Mouse (Mus musculus) kidney, adult 2 months (tissue): ENCODE results near the gene Phf14. TPM values are rescaled to one million over a fixed set of nuclear protein-coding genes. Genes with fewer than 3 reads are reported as not detected.
A peak's percentile ranks its signal among the peaks of the same experiment; 100 is the strongest.

ENCODE experiments used
- DNase-seq: peaks from one replicate; pipeline ENCODE4 v3.0.0; 2021
- H3K27ac ChIP-seq: fragments of 200-500 bp; 2 replicates; pipeline ENCODE4 v1.5.1; 2012; ENCODE audit warnings: low read depth, low read length, control low read depth, inconsistent platforms; ENCODE audit not compliant: insufficient read depth
- H3K27me3 ChIP-seq: fragments of 200-500 bp; replicated peaks from 2 replicates; pipeline ENCODE4 v1.6.1; 2012; ENCODE audit warnings: mild to moderate bottlenecking, moderate library complexity, low read length, inconsistent platforms; ENCODE audit not compliant: control insufficient read depth, insufficient read depth
- H3K36me3 ChIP-seq: fragments of 200-500 bp; 2 replicates; pipeline ENCODE4 v1.6.1; 2012; ENCODE audit warnings: mild to moderate bottlenecking, moderate library complexity, low read length, inconsistent platforms; ENCODE audit not compliant: control insufficient read depth, insufficient read depth
- H3K4me1 ChIP-seq: fragments of 200-500 bp; 2 replicates; pipeline ENCODE4 v1.6.1; 2011; ENCODE audit warnings: low read length; ENCODE audit not compliant: control insufficient read depth, insufficient read depth
- H3K4me3 ChIP-seq: fragments of 200-500 bp; 2 replicates; pipeline ENCODE4 v1.5.1; 2011; ENCODE audit warnings: mild to moderate bottlenecking, low read depth, low read length, control low read depth; ENCODE audit not compliant: insufficient read depth
- CTCF ChIP-seq: fragments of 200-500 bp; conservative IDR thresholded peaks from 2 replicates; pipeline ENCODE4 v1.5.1; 2011; ENCODE audit warnings: low read depth, mild to moderate bottlenecking, control low read depth, low read length, moderate library complexity, mixed read lengths; ENCODE audit not compliant: insufficient read depth, insufficient read length
- POLR2A ChIP-seq: fragments of 200-500 bp; IDR thresholded peaks from one replicate; pipeline ENCODE4 v1.6.1; 2011; ENCODE audit warnings: low read depth, low read length, control low read depth
- WGBS: fragments of 180-500 bp; shearing (Covaris S2); methylation state at CpG from one replicate; pipeline ENCODE4 v1.1.7; 2018; 5-methylcytosine and 5-hydroxymethylcytosine counted together
- polyA plus RNA-seq: library from polyadenylated mRNA; depleted of rRNA; stranded (reverse); fragments of >200 nt; gene quantifications from 2 replicates; pipeline ENCODE4 v1.2.3, GENCODE M21; 2012

The Phf14 gene
- polyA plus RNA-seq, 1 experiment, result 7.0 TPM

- Histone ChIP-seq H3K4me1 (no peaks in the 10 kb centered on the region), H3K36me3 (peaks cover 1% of the 10 kb centered on the region), H3K4me3 (no peak overlapping the region), H3K27ac (no peak overlapping the region), H3K27me3 (no peaks in the 10 kb centered on the region)
- WGBS, result 57% methylated on average over 5 of the region's 5 CpGs
- DNase-seq, result no peak
- TF ChIP-seq CTCF (no peak), POLR2A (no peak)
Measured at GRCm38 (mm10) chr6:12074599-12074998, 167.0 kb downstream of the Phf14 start.

- no peak overlapping the region for H3K27ac ChIP-seq
- WGBS, result 81% methylated on average over 7 of the region's 7 CpGs
- DNase-seq, result no peak
- peaks cover 1% of the 10 kb centered on the region for H3K36me3 ChIP-seq
- no peaks in the 10 kb centered on the region for H3K27me3 ChIP-seq
- H3K4me1 ChIP-seq, result no peaks in the 10 kb centered on the region
- H3K4me3 ChIP-seq, result no peak overlapping the region
- TF ChIP-seq POLR2A (no peak), CTCF (no peak)
Measured at GRCm38 (mm10) chr6:12077338-12077737, 169.7 kb downstream of the Phf14 start.

DNA sequence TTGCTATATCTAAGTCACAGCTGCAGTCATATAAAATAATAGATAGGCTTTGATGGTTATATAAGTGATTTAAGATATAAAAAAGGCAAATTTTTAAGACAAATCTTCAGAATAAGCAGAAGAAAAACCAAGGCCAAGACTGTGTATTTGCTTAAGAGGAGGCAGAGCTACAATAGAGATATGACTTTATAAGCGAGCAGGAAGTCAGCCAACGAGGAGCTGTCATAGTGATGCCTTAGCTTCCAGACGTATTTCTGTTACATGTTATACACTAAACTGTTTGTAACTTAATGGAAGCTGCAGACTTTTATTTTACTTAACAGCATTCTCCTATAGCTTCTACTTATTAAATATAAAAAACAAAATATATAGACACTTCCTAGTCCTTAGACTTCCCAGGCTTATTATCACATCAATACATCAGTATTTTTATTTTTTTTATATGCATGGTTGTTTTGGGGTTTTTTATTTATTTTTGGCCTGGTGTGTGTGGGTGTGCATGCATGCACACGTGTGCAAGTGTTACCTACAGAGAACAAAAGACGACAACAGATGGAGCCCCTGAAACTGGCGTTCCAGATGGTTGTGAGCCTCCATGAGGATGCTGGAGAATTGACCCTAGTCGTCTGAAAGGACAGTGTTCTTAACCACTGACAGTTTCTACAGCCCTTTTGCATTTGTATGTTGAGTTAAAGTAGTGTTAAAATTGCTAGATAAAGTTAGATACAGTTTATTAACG, 170.4 kb downstream of the Phf14 start:
- TF ChIP-seq POLR2A (no peak), CTCF (no peak)
- WGBS, result 85% methylated on average over 8 of the region's 8 CpGs
- DNase-seq, result no peak
- H3K4me1 ChIP-seq, result peaks cover 3% of the 10 kb centered on the region; the same call in 1 of the 2 replicates
- no peak overlapping the region for H3K4me3 ChIP-seq
- H3K27me3 ChIP-seq, result no peaks in the 10 kb centered on the region
- H3K36me3 ChIP-seq, result no peaks in the 10 kb centered on the region
- no peak overlapping the region for H3K27ac ChIP-seq

- DNase-seq, result no peak
- WGBS, result 97% methylated on average over 4 of the region's 4 CpGs
- Histone ChIP-seq H3K4me1 (peaks cover 3% of the 10 kb centered on the region; the same call in 1 of the 2 replicates), H3K4me3 (no peak overlapping the region), H3K36me3 (no peaks in the 10 kb centered on the region), H3K27ac (no peak overlapping the region), H3K27me3 (no peaks in the 10 kb centered on the region)
- TF ChIP-seq POLR2A (no peak), CTCF (no peak)
Measured at GRCm38 (mm10) chr6:12079260-12079659, 171.7 kb downstream of the Phf14 start.

DNA sequence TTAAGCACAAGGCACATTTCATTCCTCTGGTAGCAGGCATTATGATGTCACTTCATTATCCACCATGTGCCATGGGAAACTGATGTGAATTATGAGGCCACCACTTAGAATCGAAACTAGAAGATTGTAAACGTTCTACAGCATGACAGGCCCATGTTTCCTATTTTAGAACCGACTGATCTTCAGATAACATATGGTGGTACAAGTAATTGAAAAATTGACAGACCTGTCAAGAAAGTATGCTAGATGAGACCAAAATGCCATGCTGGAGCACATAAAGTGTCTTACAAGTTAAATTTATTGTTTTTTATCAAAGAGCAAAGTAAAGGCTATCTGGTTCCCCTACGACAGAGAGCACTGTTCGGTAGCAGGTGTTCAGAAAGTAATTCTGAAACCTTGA, 172.8 kb downstream of the Phf14 start:
- no peak for TF ChIP-seq POLR2A
- no peak for TF ChIP-seq CTCF
- H3K27me3 ChIP-seq, result no peaks in the 10 kb centered on the region
- peaks cover 3% of the 10 kb centered on the region; the same call in 1 of the 2 replicates for H3K4me1 ChIP-seq
- 63% methylated on average over 5 of the region's 5 CpGs for WGBS
- no peaks in the 10 kb centered on the region for H3K36me3 ChIP-seq
- no peak overlapping the region for H3K4me3 ChIP-seq
- no peak for DNase-seq
- H3K27ac ChIP-seq, result no peak overlapping the region

GRCm38 (mm10) chr6:12081722-12082121, 174.1 kb downstream of the Phf14 start:
- Histone ChIP-seq H3K27ac (no peak overlapping the region), H3K4me1 (peaks cover 3% of the 10 kb centered on the region; the same call in 1 of the 2 replicates), H3K4me3 (no peak overlapping the region), H3K27me3 (no peaks in the 10 kb centered on the region), H3K36me3 (no peaks in the 10 kb centered on the region)
- 66% methylated on average over 2 of the region's 2 CpGs for WGBS
- peak; percentile 31 for DNase-seq
- no peak for TF ChIP-seq CTCF
- TF ChIP-seq POLR2A, result no peak

GRCm38 (mm10) chr6:12082125-12082524, 174.5 kb downstream of the Phf14 start:
- Histone ChIP-seq H3K27me3 (no peaks in the 10 kb centered on the region), H3K27ac (no peak overlapping the region), H3K4me3 (no peak overlapping the region), H3K4me1 (peaks cover 3% of the 10 kb centered on the region; the same call in 1 of the 2 replicates), H3K36me3 (no peaks in the 10 kb centered on the region)
- TF ChIP-seq CTCF (no peak), POLR2A (no peak)
- WGBS, result 65% methylated on average over 2 of the region's 2 CpGs
- no peak for DNase-seq
